Mouse (Mus musculus) testis, adult 2 months (tissue): ENCODE results near the gene Sort1. TPM values are rescaled to one million over a fixed set of nuclear protein-coding genes. Genes with fewer than 3 reads are reported as not detected.
"Not testable (repeated sequence)": the region's sequence is repeated elsewhere in the genome, so short reads cannot be mapped to it uniquely, and the experiment has no call there.

Experiments used
- H3K27ac ChIP-seq: fragments of 200-500 bp; 2 replicates; pipeline ENCODE4 v1.5.1; 2012; ENCODE audit warnings: low read depth, low read length; ENCODE audit not compliant: control insufficient read depth, insufficient read depth
- H3K27me3 ChIP-seq: fragments of 200-500 bp; 2 replicates; pipeline ENCODE4 v1.6.1; 2012; ENCODE audit warnings: mild to moderate bottlenecking, low read length, moderate library complexity; ENCODE audit not compliant: control insufficient read depth, insufficient read depth
- H3K36me3 ChIP-seq: fragments of 200-500 bp; 2 replicates; pipeline ENCODE4 v1.6.1; 2012; ENCODE audit warnings: mild to moderate bottlenecking, low read length; ENCODE audit not compliant: control insufficient read depth, insufficient read depth
- H3K4me1 ChIP-seq: fragments of 200-500 bp; 2 replicates; pipeline ENCODE4 v1.6.1; 2012; ENCODE audit warnings: low read length; ENCODE audit not compliant: control insufficient read depth, insufficient read depth
- H3K4me3 ChIP-seq: fragments of 200-500 bp; 2 replicates; pipeline ENCODE4 v1.5.1; 2012; ENCODE audit warnings: low read depth, mild to moderate bottlenecking, low read length, moderate library complexity, mixed read lengths; ENCODE audit not compliant: control insufficient read depth
- CTCF ChIP-seq: fragments of 200-500 bp; IDR thresholded peaks from 2 replicates; pipeline ENCODE4 v1.5.1; 2012; ENCODE audit warnings: low read depth, mild to moderate bottlenecking, inconsistent platforms, low read length, moderate library complexity; ENCODE audit not compliant: control insufficient read depth, insufficient read depth, insufficient replicate concordance
- POLR2A ChIP-seq: fragments of 200-500 bp; IDR thresholded peaks from 2 replicates; pipeline ENCODE4 v1.6.1; 2012; ENCODE audit warnings: low read depth, mild to moderate bottlenecking, inconsistent platforms, low read length, moderate library complexity; ENCODE audit not compliant: control insufficient read depth
- polyA plus RNA-seq: library from polyadenylated mRNA; depleted of rRNA; stranded (reverse); fragments of >200 nt; gene quantifications from 2 replicates; pipeline ENCODE4 v1.2.3, GENCODE M21; 2012; rRNA removed

Gene Sort1
- polyA plus RNA-seq = 51.4 and 55.4 TPM in 2 replicates

DNA sequence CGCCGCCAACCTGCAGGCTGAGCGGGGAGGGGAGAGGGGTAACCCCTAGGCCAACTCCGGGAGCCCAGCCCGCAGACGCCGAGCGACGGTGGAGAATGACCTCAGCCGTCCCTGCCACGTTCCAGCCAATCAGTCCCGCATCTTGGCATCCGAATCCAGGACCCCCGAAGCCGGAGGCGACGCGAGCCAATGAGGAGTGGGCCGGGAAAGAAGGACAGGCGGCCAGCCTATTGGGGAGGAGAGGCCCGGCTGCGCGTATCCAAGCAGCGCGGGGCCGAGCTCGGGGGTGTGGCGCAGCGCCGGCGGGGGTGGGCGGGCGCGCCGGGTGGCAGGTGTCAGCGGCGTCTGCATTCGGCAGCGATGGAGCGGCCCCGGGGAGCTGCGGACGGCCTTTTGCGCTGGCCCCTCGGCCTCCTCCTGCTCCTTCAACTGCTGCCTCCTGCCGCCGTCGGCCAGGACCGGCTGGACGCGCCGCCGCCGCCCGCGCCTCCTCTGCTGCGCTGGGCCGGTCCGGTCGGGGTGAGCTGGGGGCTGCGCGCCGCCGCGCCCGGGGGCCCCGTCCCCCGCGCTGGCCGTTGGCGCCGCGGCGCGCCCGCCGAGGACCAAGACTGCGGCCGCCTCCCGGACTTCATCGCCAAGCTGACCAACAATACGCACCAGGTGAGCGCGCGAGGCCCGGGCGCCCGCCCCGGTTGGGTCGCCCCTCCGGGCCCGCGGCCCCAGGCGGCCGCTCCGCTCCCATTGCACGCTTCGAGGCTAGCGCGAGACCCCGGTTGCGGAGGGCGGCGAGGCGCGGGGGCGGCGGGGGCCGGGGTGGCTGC lies at the start of gene Sort1:
Sort1 (plus strand) TSS at position 302 of the 821 bp plus-strand sequence.
- Histone ChIP-seq H3K4me3 (peak within 1 kb of the TSS; percentile 86), H3K4me1 (peaks cover 7% of the 10 kb centered on the region), H3K27ac (peak within 1 kb of the TSS; percentile 76), H3K36me3 (no peaks in the 10 kb centered on the region), H3K27me3 (no peaks in the 10 kb centered on the region)
- no peak for TF ChIP-seq CTCF
- TF ChIP-seq POLR2A = peak; percentile 57; the same call in 1 of the 2 replicates

- not testable (repeated sequence) for H3K4me3 ChIP-seq, H3K27ac ChIP-seq, H3K36me3 ChIP-seq, H3K27me3 ChIP-seq, H3K4me1 ChIP-seq
Observed at GRCm38 (mm10) chr3:108237474-108238102, 46.3 kb upstream of the Sort1 start.

DNA sequence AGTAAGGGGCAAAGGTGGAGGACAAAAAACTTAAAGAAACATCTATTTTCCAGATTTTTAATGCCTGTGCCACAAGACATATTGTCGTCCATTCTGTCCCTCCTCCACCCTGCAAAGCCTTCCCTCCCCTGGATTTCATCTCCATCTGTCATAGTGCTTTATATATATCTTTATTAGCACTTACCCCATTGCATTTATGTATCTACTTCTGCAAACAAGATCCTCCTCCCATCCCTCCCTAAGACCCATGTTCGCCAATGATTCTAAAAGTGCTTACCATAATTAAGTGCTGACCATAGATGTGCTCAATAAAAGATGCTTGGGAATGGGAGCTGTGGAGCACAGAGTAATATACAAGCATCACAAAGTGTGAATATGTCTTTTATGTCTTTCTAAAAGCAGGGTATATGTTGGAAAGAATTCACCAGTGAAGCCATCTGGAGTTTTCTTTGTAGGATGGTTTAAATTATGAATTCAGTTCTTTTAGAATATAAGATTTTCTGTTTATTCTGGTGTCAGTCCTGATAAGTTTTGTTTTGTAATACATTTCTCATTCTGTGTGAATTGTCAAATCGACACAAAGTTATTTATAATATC lies 42.5 kb upstream of the Sort1 start:
- Histone ChIP-seq H3K27me3 (no peaks in the 10 kb centered on the region), H3K36me3 (no peaks in the 10 kb centered on the region), H3K27ac (no peak overlapping the region), H3K4me1 (peaks cover 3% of the 10 kb centered on the region), H3K4me3 (no peak overlapping the region)
- TF ChIP-seq POLR2A (no peak), CTCF (no peak)

DNA sequence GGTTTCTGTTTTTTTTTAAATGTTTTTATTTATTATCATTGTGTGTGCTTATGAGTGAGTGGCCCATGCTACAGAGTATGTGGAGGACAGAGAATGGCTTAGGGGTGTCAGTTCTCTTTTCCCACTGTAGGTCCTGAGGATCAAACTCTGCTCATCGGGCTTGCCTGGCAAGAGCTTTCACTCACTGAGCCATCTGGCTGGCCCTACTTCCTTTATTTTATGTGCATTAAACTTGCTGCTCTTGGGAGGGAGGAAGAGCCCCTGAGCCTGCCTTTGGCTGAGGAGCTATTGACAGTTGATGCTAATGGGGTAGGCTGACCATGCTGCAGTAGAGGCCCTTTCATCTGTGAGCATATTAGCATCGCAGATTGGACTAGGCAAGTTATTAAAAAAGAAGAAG lies 37.0 kb upstream of the Sort1 start:
- H3K4me1 ChIP-seq = no peaks in the 10 kb centered on the region
- H3K27me3 ChIP-seq = no peaks in the 10 kb centered on the region
- no peaks in the 10 kb centered on the region for H3K36me3 ChIP-seq
- no peak for TF ChIP-seq CTCF
- no peak for TF ChIP-seq POLR2A
- no peak overlapping the region for H3K4me3 ChIP-seq
- no peak overlapping the region for H3K27ac ChIP-seq

- peak; percentile 88 for TF ChIP-seq POLR2A
- no peak for TF ChIP-seq CTCF
- Histone ChIP-seq H3K27ac (peak within 1 kb of the TSS; percentile 94), H3K4me3 (peak within 1 kb of the TSS; percentile 99), H3K4me1 (peaks cover 3% of the 10 kb centered on the region), H3K36me3 (no peaks in the 10 kb centered on the region; the same call in 1 of the 2 replicates), H3K27me3 (no peaks in the 10 kb centered on the region)
Observed at GRCm38 (mm10) chr3:108256719-108257637, 26.9 kb upstream of the Sort1 start, which contains the start of gene Psma5. Gene Psma5 (plus strand): TSS chr3:108256926.

DNA sequence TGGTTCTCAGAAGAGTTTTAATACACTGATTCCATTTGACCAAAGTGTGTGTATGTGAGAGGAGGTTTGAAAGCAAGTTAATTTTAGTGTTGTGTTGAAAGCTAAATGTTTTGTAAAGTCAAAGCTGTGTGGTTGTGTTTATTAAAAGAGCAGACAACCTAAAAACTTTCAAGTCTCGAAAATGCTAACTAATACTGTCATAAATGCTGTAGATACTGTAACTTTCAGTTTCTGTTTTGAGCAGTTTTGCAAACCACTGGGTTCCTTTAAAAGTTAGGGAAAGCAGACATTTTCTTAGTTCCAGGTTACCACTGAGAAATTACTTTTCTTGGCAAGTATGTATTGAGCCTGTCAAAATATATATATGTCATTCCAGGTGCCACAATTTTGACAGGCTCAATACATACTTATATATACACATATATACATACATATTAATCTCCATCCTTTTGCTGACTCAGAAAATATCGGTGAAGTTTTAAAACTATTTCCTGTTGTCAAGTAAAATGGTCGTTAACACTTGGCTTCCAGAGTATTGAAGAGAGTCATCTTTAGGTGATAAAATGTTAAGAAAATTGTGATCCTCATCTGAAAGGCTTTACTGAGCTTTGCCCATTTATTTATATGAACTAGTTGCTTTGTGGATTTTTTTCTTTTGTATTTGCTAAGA lies 25.9 kb upstream of the Sort1 start:
- H3K4me3 ChIP-seq = no peak overlapping the region; the same call in 1 of the 2 replicates
- H3K4me1 ChIP-seq = peaks cover 3% of the 10 kb centered on the region
- no peak overlapping the region for H3K27ac ChIP-seq
- H3K36me3 ChIP-seq = no peaks in the 10 kb centered on the region; the same call in none of the 2 replicates
- no peaks in the 10 kb centered on the region for H3K27me3 ChIP-seq
- no peak for TF ChIP-seq CTCF
- TF ChIP-seq POLR2A = no peak
